Mouse (Mus musculus) hindbrain, postnatal 0 days (tissue): ENCODE data around the gene Syn2. TPM values are rescaled to one million over a fixed set of nuclear protein-coding genes. Genes with fewer than 3 reads are reported as not detected.

Experiments used
- ATAC-seq: fragments of 200-750 bp; cut with Nextera tagmentation; 2 replicates; pipeline ENCODE4 v1.8.0; 2017; ENCODE audit warnings: mild to moderate bottlenecking, moderate TSS enrichment, moderate library complexity
- DNase-seq: peaks from one replicate; pipeline ENCODE4 v3.0.0-alpha.2; 2015; ENCODE audit warnings: low spot score
- H3K27ac ChIP-seq: fragments of 300-500 bp; sonication (generic); 2 replicates; pipeline ENCODE4 v1.5.1; 2014; ENCODE audit warnings: mild to moderate bottlenecking
- H3K27me3 ChIP-seq: fragments of 300-500 bp; sonication (generic); 2 replicates; pipeline ENCODE4 v1.6.1; 2014; ENCODE audit warnings: low read length, mixed read lengths; ENCODE audit not compliant: insufficient read depth
- H3K36me3 ChIP-seq: fragments of 300-500 bp; sonication (generic); 2 replicates; pipeline ENCODE4 v1.6.1; 2014; ENCODE audit warnings: low read length, mixed read lengths; ENCODE audit not compliant: insufficient read depth
- H3K4me1 ChIP-seq: fragments of 300-500 bp; sonication (generic); 2 replicates; pipeline ENCODE4 v1.6.1; 2014; ENCODE audit warnings: antibody characterized with exemption, low read length, mixed read lengths; ENCODE audit not compliant: insufficient read depth
- H3K4me2 ChIP-seq: fragments of 300-500 bp; sonication (generic); 2 replicates; pipeline ENCODE4 v1.6.1; 2014; ENCODE audit warnings: low read depth, mild to moderate bottlenecking, low read length, moderate library complexity, mixed read lengths
- H3K4me3 ChIP-seq: fragments of 300-500 bp; sonication (generic); 2 replicates; pipeline ENCODE4 v1.5.1; 2014; ENCODE audit warnings: low read length
- H3K9ac ChIP-seq: fragments of 300-500 bp; sonication (generic); replicated peaks from 2 replicates; pipeline ENCODE4 v1.6.1; 2014; ENCODE audit warnings: mild to moderate bottlenecking, low read length, moderate library complexity, mixed read lengths
- H3K9me3 ChIP-seq: fragments of 300-500 bp; sonication (generic); 2 replicates; pipeline ENCODE4 v1.6.1; 2016; ENCODE audit warnings: low read length, mixed read lengths
- CTCF ChIP-seq: IDR thresholded peaks from 2 replicates; pipeline ENCODE4 v1.5.1; 2016; ENCODE audit warnings: antibody characterized with exemption, control low read depth, low read depth
- WGBS: fragments of 180-500 bp; shearing (Covaris S2); extraction: QIAGEN DNeasy Blood & Tissue Kit; methylation state at CpG from one replicate; pipeline ENCODE4 v1.1.7; 2014; 5-methylcytosine and 5-hydroxymethylcytosine counted together
- polyA plus RNA-seq: library from polyadenylated mRNA; unstranded; fragments of >200 nt; fragmentation: Nextera tagmentation; extraction: Ambion mirVana; gene quantifications from 2 replicates; pipeline ENCODE4 v1.2.1, GENCODE M21; 2015
- total RNA-seq: library from RNA; depleted of rRNA; stranded (reverse); fragments of >200 nt; gene quantifications from 2 replicates; pipeline ENCODE4 v1.2.3, GENCODE M21; 2014

Gene Syn2
- total and polyA plus RNA-seq, 2 experiments from 2014 or later: 94.7 to 129 TPM

- Histone ChIP-seq H3K27me3 (no peaks in the 10 kb centered on the region), H3K4me1 (no peaks in the 10 kb centered on the region), H3K4me3 (no peak overlapping the region), H3K9ac (no peak overlapping the region), H3K4me2 (no peak overlapping the region), H3K36me3 (no peaks in the 10 kb centered on the region), H3K9me3 (no peaks in the 10 kb centered on the region), H3K27ac (no peak overlapping the region)
- TF ChIP-seq CTCF: no peak
- ATAC-seq: no peak
- no peak for DNase-seq
- WGBS: 75% methylated on average over 2 of the region's 2 CpGs
Observed at GRCm38 (mm10) chr6:115210187-115210586, 75.5 kb downstream of the Syn2 start.

- 91% methylated on average over 3 of the region's 3 CpGs for WGBS
- no peak for DNase-seq
- no peak overlapping the region for H3K4me2 ChIP-seq
- no peak overlapping the region for H3K4me3 ChIP-seq
- no peaks in the 10 kb centered on the region for H3K4me1 ChIP-seq
- H3K9ac ChIP-seq: no peak overlapping the region
- ATAC-seq: no peak
- H3K27me3 ChIP-seq: no peaks in the 10 kb centered on the region
- no peaks in the 10 kb centered on the region for H3K36me3 ChIP-seq
- TF ChIP-seq CTCF: no peak
- H3K9me3 ChIP-seq: no peaks in the 10 kb centered on the region
- no peak overlapping the region for H3K27ac ChIP-seq
Observed at GRCm38 (mm10) chr6:115210820-115211219, 76.1 kb downstream of the Syn2 start.

DNA sequence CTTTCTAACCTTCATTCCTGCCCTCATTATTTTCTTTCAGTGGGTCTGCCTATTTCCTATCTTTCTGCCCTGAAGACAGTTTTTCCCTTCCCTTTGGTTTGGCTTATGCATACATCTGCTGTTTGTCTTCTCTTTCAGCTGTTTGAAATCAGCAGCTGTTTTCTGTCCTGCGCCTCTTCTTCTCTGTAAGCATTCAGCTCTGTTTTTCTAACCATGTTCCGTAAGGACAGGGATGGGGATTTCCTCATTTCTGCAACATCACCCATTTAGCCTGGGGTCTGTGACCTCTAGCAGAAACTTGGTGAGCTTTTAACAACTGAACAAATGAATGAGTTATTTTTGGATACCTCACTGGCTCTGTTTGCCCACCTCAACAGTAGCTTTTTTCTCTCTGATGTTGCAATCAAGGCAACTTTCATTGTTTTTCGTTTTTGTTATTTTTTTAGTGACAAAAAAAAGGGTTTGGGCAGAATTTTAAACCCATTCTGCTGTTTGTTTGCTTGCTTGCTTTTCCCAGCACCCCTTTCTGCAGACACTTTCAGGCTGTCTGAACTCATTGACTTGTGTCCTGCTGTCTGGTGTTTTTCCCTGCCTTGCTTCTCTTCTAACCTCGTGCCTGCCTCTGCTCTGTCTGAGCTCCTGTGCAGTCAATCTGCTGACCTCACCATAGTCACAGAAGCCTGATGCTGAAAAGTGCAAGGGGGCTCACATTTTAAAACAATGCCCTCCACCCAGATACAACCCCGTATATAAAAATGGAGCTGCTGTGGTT, 77.6 kb downstream of the Syn2 start:
- Histone ChIP-seq H3K9ac (no peak overlapping the region), H3K4me2 (no peak overlapping the region), H3K27ac (no peak overlapping the region), H3K27me3 (no peaks in the 10 kb centered on the region), H3K4me1 (no peaks in the 10 kb centered on the region), H3K4me3 (no peak overlapping the region), H3K36me3 (no peaks in the 10 kb centered on the region), H3K9me3 (no peaks in the 10 kb centered on the region)
- no peak for DNase-seq
- TF ChIP-seq CTCF: no peak
- ATAC-seq: no peak
- WGBS: 66% methylated on average over 5 of the region's 5 CpGs

GRCm38 (mm10) chr6:115213129-115213528, 78.4 kb downstream of the Syn2 start:
- no peak overlapping the region for H3K27ac ChIP-seq
- 52% methylated on average over 5 of the region's 5 CpGs for WGBS
- H3K27me3 ChIP-seq: no peaks in the 10 kb centered on the region
- H3K36me3 ChIP-seq: no peaks in the 10 kb centered on the region
- no peak overlapping the region for H3K4me3 ChIP-seq
- no peak overlapping the region for H3K4me2 ChIP-seq
- no peak for TF ChIP-seq CTCF
- ATAC-seq (no peak), DNase-seq (no peak)
- H3K4me1 ChIP-seq: no peaks in the 10 kb centered on the region
- H3K9ac ChIP-seq: no peak overlapping the region
- H3K9me3 ChIP-seq: no peaks in the 10 kb centered on the region

GRCm38 (mm10) chr6:115221215-115221641, 86.5 kb downstream of the Syn2 start:
- H3K27ac ChIP-seq: no peak overlapping the region; the same call in 1 of the 2 replicates
- no peak overlapping the region for H3K4me3 ChIP-seq
- H3K27me3 ChIP-seq: no peaks in the 10 kb centered on the region
- no peak overlapping the region for H3K9ac ChIP-seq
- H3K36me3 ChIP-seq: no peaks in the 10 kb centered on the region
- TF ChIP-seq CTCF: no peak
- 62% methylated on average over 8 of the region's 8 CpGs for WGBS
- H3K9me3 ChIP-seq: no peaks in the 10 kb centered on the region
- DNase-seq (peak; percentile 39), ATAC-seq (no peak)
- H3K4me1 ChIP-seq: no peaks in the 10 kb centered on the region; the same call in 1 of the 2 replicates
- no peak overlapping the region for H3K4me2 ChIP-seq

- Histone ChIP-seq H3K4me3 (no peak overlapping the region), H3K4me2 (no peak overlapping the region), H3K27me3 (no peaks in the 10 kb centered on the region), H3K36me3 (no peaks in the 10 kb centered on the region), H3K9me3 (no peaks in the 10 kb centered on the region), H3K9ac (no peak overlapping the region), H3K27ac (no peak overlapping the region), H3K4me1 (no peaks in the 10 kb centered on the region; the same call in 1 of the 2 replicates)
- TF ChIP-seq CTCF: no peak
- peak; percentile 58 for DNase-seq
- WGBS: 41% methylated on average over 3 of the region's 3 CpGs
- no peak for ATAC-seq
Observed at GRCm38 (mm10) chr6:115225519-115225918, 90.8 kb downstream of the Syn2 start.

- H3K27ac ChIP-seq: peak within 1 kb of the TSS; percentile 64
Observed at GRCm38 (mm10) chr6:115227043-115227442, 92.3 kb downstream of the Syn2 start, which contains the start of gene Gm17482. TSS of gene Gm17482 (plus strand) at chr6:115227343.

More at GRCm38 (mm10) chr6:115227043-115227442, 92.3 kb downstream of the Syn2 start, which contains the start of gene Gm17482:
- no peak; the same call in 1 of the 2 replicates for ATAC-seq
- H3K36me3 ChIP-seq: no peaks in the 10 kb centered on the region
- H3K4me1 ChIP-seq: no peaks in the 10 kb centered on the region; the same call in 1 of the 2 replicates
- DNase-seq: no peak
- no peak within 1 kb of the TSS for H3K9ac ChIP-seq
- no peaks in the 10 kb centered on the region for H3K27me3 ChIP-seq
- TF ChIP-seq CTCF: no peak
- no peaks in the 10 kb centered on the region for H3K9me3 ChIP-seq
- H3K4me3 ChIP-seq: no peak within 1 kb of the TSS
- WGBS: 76% methylated on average over 4 of the region's 4 CpGs
- H3K4me2 ChIP-seq: no peak within 1 kb of the TSS
